Comparison of ENCODE assay signal across 8 mouse cellular contexts in genomic region chr1:151863797-151864147, GRCm38 (mm10).
DNase-seq lines count a peak whose midpoint lies in the region; ATAC-seq lines count a peak whose summit lies in the region.

No protein-coding gene starts in this region.

- no peak overlapping the region for H3K9ac ChIP-seq in lung, embryonic 16.5 days (ENCODE audit: low read length)

- H3K9me3 ChIP-seq in lung, embryonic 16.5 days (ENCODE audit: control insufficient read depth, low read length): no peaks in the 10 kb centered on the region

- H3K27me3 ChIP-seq in lung, embryonic 16.5 days (ENCODE audit: control insufficient read depth, insufficient read depth, low read depth, low read length): no peaks in the 10 kb centered on the region

- peak; percentile 91 for ATAC-seq in lung, embryonic 16.5 days (ENCODE audit: low read depth)

- intact Hi-C loops in gastrocnemius, postnatal 14 days (cut with DNase I; ENCODE audit: low total_unique reads): no loop called here
- intact Hi-C loops in gastrocnemius, postnatal 36 days (cut with DNase I): no loop called here

- 56% methylated on average over 12 of the region's 12 CpGs for WGBS in lung, embryonic 16.5 days

- peak overlapping the region; percentile 90 for H3K27ac ChIP-seq in lung, embryonic 16.5 days (ENCODE audit: low read length)

- H3K4me3 ChIP-seq in lung, embryonic 16.5 days (ENCODE audit: low read length): no peak overlapping the region

- peaks cover 4% of the 10 kb centered on the region; the same call in 1 of the 2 replicates for H3K4me1 ChIP-seq in lung, embryonic 16.5 days (replicated peaks; ENCODE audit: control insufficient read depth, insufficient read depth, low read length)

- no peaks in the 10 kb centered on the region for H3K36me3 ChIP-seq in lung, embryonic 16.5 days (ENCODE audit: control insufficient read depth, insufficient read depth, low read length)

- DNase-seq in gastrocnemius, postnatal 14 days: peak; percentile 34
- DNase-seq in gastrocnemius, postnatal 36 days: no peak
- peak; percentile 46 to 60 for DNase-seq in urinary bladder, postnatal 4 days (ENCODE audit: low spot score in 2 of 2)
- DNase-seq in urinary bladder, adult 2 months (ENCODE audit: low spot score): no peak
- DNase-seq in frontal cortex, adult 2 months (ENCODE audit: extremely low spot score in 1 of 2, low spot score in 1 of 2): no peak
- DNase-seq in cerebellum, adult 11 months: no peak
- no peak for DNase-seq in spleen, postnatal 10 days (ENCODE audit: low spot score in 2 of 2)

- no peak overlapping the region for H3K4me2 ChIP-seq in lung, embryonic 16.5 days (ENCODE audit: low read depth, low read length)

Comparison
In these comparisons a context has a peak if more than half of its experiments do, and no peak if none do; other contexts are left out.
1. DNase-seq: peak in gastrocnemius, postnatal 14 days (single experiment) and urinary bladder, postnatal 4 days (2 of 2); none in gastrocnemius, postnatal 36 days (0 of 2), urinary bladder, adult 2 months (single experiment), frontal cortex, adult 2 months (0 of 2), cerebellum, adult 11 months (single experiment) and spleen, postnatal 10 days (0 of 2).